Mouse (Mus musculus) thymus, postnatal 36 days (tissue): Measurements from ENCODE around the gene Ffar1.
"Not testable (repeated sequence)": the region's sequence is repeated elsewhere in the genome, so short reads cannot be mapped to it uniquely, and the experiment has no call there.

Source experiments
- DNase-seq, 2 experiments: peaks; one replicate each; pipeline ENCODE4 v3.0.0; 2022; ENCODE audit warnings: mixed read lengths in 2 of 2

Ffar1 gene

GRCm38 (mm10) chr7:30847386-30847785, 14.0 kb downstream of the Ffar1 start:
- no peak for DNase-seq

GRCm38 (mm10) chr7:30846505-30847053, 14.8 kb downstream of the Ffar1 start:
- DNase-seq: no peak

GRCm38 (mm10) chr7:30844676-30845297, 16.6 kb downstream of the Ffar1 start:
- DNase-seq: no peak

- no peak for DNase-seq
These were observed 19.3 kb downstream of the Ffar1 start for GRCm38 (mm10) chr7:30842092-30842491.

GRCm38 (mm10) chr7:30841379-30841778, 20.0 kb downstream of the Ffar1 start:
- DNase-seq: no peak

- no peak for DNase-seq
These were observed 21.1 kb downstream of the Ffar1 start for GRCm38 (mm10) chr7:30840306-30840705.

GRCm38 (mm10) chr7:30837277-30837676, 24.1 kb downstream of the Ffar1 start:
- DNase-seq: no peak

- DNase-seq: not testable (repeated sequence)
These were observed 28.7 kb downstream of the Ffar1 start for GRCm38 (mm10) chr7:30832684-30833083.

- DNase-seq: no peak
These were observed 29.1 kb downstream of the Ffar1 start for GRCm38 (mm10) chr7:30832261-30832660.

GRCm38 (mm10) chr7:30829428-30829827, 31.9 kb downstream of the Ffar1 start:
- DNase-seq: no peak

- DNase-seq: not testable (repeated sequence)
These were observed 32.5 kb downstream of the Ffar1 start for GRCm38 (mm10) chr7:30828871-30829270.

- no peak for DNase-seq
These were observed 34.7 kb downstream of the Ffar1 start for GRCm38 (mm10) chr7:30826660-30827059.

- no peak for DNase-seq
These were observed 37.1 kb downstream of the Ffar1 start for GRCm38 (mm10) chr7:30824306-30824705.

GRCm38 (mm10) chr7:30823675-30824074, 37.7 kb downstream of the Ffar1 start, which contains the start of gene Ffar2:
Gene Ffar2, minus strand, starts transcription at chr7:30823775.
- no peak for DNase-seq

GRCm38 (mm10) chr7:30821532-30821931, 39.8 kb downstream of the Ffar1 start:
- no peak for DNase-seq

GRCm38 (mm10) chr7:30820854-30821445, 40.4 kb downstream of the Ffar1 start:
- DNase-seq: peak; percentile 16 to 23

GRCm38 (mm10) chr7:30820131-30820530, 41.2 kb downstream of the Ffar1 start:
- DNase-seq: no peak

- no peak for DNase-seq
These were observed 49.0 kb downstream of the Ffar1 start for GRCm38 (mm10) chr7:30812291-30812807.

- DNase-seq: no peak
These were observed 49.5 kb downstream of the Ffar1 start for GRCm38 (mm10) chr7:30811757-30812290.

GRCm38 (mm10) chr7:30810319-30810718, 51.0 kb downstream of the Ffar1 start:
- no peak for DNase-seq
